Mouse (Mus musculus): Measurements from ENCODE around the gene Tln2. TPM values are rescaled to one million over a fixed set of nuclear protein-coding genes. Genes with fewer than 3 reads are reported as not detected.
A peak's percentile ranks its signal among the peaks of the same experiment; 100 is the strongest.

The Tln2 gene
- polyA plus RNA-seq, 1 experiment from 2014 or later, result 19.0 TPM

- H3K9ac ChIP-seq, result no peak overlapping the region
- ATAC-seq (ENCODE audit: low FRiP score, low read depth), result 0 out of 2 replicates have a peak, but pooled peaks have one; percentile 13
- H3K9me3 ChIP-seq, result no peaks in the 10 kb centered on the region
- no peaks in the 10 kb centered on the region for H3K27me3 ChIP-seq (replicated peaks)
- no peaks in the 10 kb centered on the region for H3K36me3 ChIP-seq
- H3K27ac ChIP-seq, result no peak overlapping the region
- H3K4me1 ChIP-seq, result no peaks in the 10 kb centered on the region
- no peak overlapping the region for H3K4me2 ChIP-seq (replicated peaks)
- H3K4me3 ChIP-seq, result no peak overlapping the region
- 5% methylated on average over 3 of the region's 3 CpGs for WGBS
Observed at GRCm38 (mm10) chr9:67315356-67315755, 244.1 kb downstream of the Tln2 start.

- no peak for ATAC-seq (ENCODE audit: low FRiP score, low read depth)
- H3K36me3 ChIP-seq, result no peaks in the 10 kb centered on the region
- no peaks in the 10 kb centered on the region for H3K27me3 ChIP-seq (replicated peaks)
- WGBS, result 79% methylated on average over 6 of the region's 6 CpGs
- H3K9ac ChIP-seq, result no peak overlapping the region
- H3K4me2 ChIP-seq (replicated peaks), result no peak overlapping the region
- no peaks in the 10 kb centered on the region for H3K9me3 ChIP-seq
- H3K4me3 ChIP-seq, result no peak overlapping the region
- no peak overlapping the region for H3K27ac ChIP-seq
- H3K4me1 ChIP-seq, result no peaks in the 10 kb centered on the region
Observed at GRCm38 (mm10) chr9:67304992-67305391, 254.5 kb downstream of the Tln2 start.

GRCm38 (mm10) chr9:67303986-67304385 is 255.5 kb downstream of the Tln2 start:
- H3K4me2 ChIP-seq (replicated peaks), result no peak overlapping the region
- H3K36me3 ChIP-seq, result no peaks in the 10 kb centered on the region
- H3K4me1 ChIP-seq, result no peaks in the 10 kb centered on the region
- no peaks in the 10 kb centered on the region for H3K27me3 ChIP-seq (replicated peaks)
- no peaks in the 10 kb centered on the region for H3K9me3 ChIP-seq
- no peak overlapping the region for H3K27ac ChIP-seq
- H3K9ac ChIP-seq, result no peak overlapping the region
- no peak for ATAC-seq (ENCODE audit: low FRiP score, low read depth)
- H3K4me3 ChIP-seq, result no peak overlapping the region

GRCm38 (mm10) chr9:67303038-67303437 is 256.5 kb downstream of the Tln2 start:
- no peak overlapping the region for H3K9ac ChIP-seq
- H3K9me3 ChIP-seq, result no peaks in the 10 kb centered on the region

GRCm38 (mm10) chr9:67302386-67302989 is 257.0 kb downstream of the Tln2 start:
- H3K27ac ChIP-seq, result no peak overlapping the region
- H3K4me3 ChIP-seq, result no peak overlapping the region
- H3K27me3 ChIP-seq (replicated peaks), result no peaks in the 10 kb centered on the region
- WGBS, result 94% methylated on average over 10 of the region's 10 CpGs
- no peak overlapping the region for H3K4me2 ChIP-seq (replicated peaks)
- H3K4me1 ChIP-seq, result no peaks in the 10 kb centered on the region
- H3K9ac ChIP-seq, result no peak overlapping the region
- no peaks in the 10 kb centered on the region for H3K9me3 ChIP-seq
- no peak for ATAC-seq (ENCODE audit: low FRiP score, low read depth)
- no peaks in the 10 kb centered on the region for H3K36me3 ChIP-seq

More at GRCm38 (mm10) chr9:67303038-67303437, 256.5 kb downstream of the Tln2 start:
- Histone ChIP-seq H3K27me3 (replicated peaks) (no peaks in the 10 kb centered on the region), H3K4me3 (no peak overlapping the region), H3K4me2 (replicated peaks) (no peak overlapping the region), H3K4me1 (no peaks in the 10 kb centered on the region), H3K36me3 (no peaks in the 10 kb centered on the region), H3K27ac (no peak overlapping the region)
- no peak for ATAC-seq (ENCODE audit: low FRiP score, low read depth)

- 84% methylated on average over 2 of the region's 2 CpGs for WGBS
- H3K4me2 ChIP-seq (replicated peaks), result no peak overlapping the region
- no peak overlapping the region for H3K27ac ChIP-seq
- no peaks in the 10 kb centered on the region for H3K27me3 ChIP-seq (replicated peaks)
- no peaks in the 10 kb centered on the region for H3K9me3 ChIP-seq
- no peaks in the 10 kb centered on the region for H3K4me1 ChIP-seq
- ATAC-seq (ENCODE audit: low FRiP score, low read depth), result no peak
- no peak overlapping the region for H3K9ac ChIP-seq
- H3K36me3 ChIP-seq, result no peaks in the 10 kb centered on the region
- H3K4me3 ChIP-seq, result no peak overlapping the region
Observed at GRCm38 (mm10) chr9:67301571-67301970, 257.9 kb downstream of the Tln2 start.

GRCm38 (mm10) chr9:67300769-67301168 is 258.7 kb downstream of the Tln2 start:
- no peaks in the 10 kb centered on the region for H3K9me3 ChIP-seq
- ATAC-seq (ENCODE audit: low FRiP score, low read depth), result no peak
- no peak overlapping the region for H3K27ac ChIP-seq
- no peak overlapping the region for H3K4me2 ChIP-seq (replicated peaks)
- no peak overlapping the region for H3K4me3 ChIP-seq
- no peaks in the 10 kb centered on the region for H3K4me1 ChIP-seq
- H3K27me3 ChIP-seq (replicated peaks), result no peaks in the 10 kb centered on the region
- WGBS, result 72% methylated on average over 5 of the region's 5 CpGs
- no peaks in the 10 kb centered on the region for H3K36me3 ChIP-seq
- no peak overlapping the region for H3K9ac ChIP-seq

GRCm38 (mm10) chr9:67300346-67300745 is 259.2 kb downstream of the Tln2 start:
- Histone ChIP-seq H3K27me3 (replicated peaks) (no peaks in the 10 kb centered on the region), H3K4me3 (no peak overlapping the region), H3K9ac (no peak overlapping the region), H3K4me2 (replicated peaks) (no peak overlapping the region), H3K36me3 (no peaks in the 10 kb centered on the region), H3K27ac (no peak overlapping the region), H3K9me3 (no peaks in the 10 kb centered on the region), H3K4me1 (no peaks in the 10 kb centered on the region)
- ATAC-seq (ENCODE audit: low FRiP score, low read depth), result no peak
- WGBS, result 55% methylated on average over 3 of the region's 3 CpGs

- Histone ChIP-seq H3K4me1 (no peaks in the 10 kb centered on the region), H3K36me3 (no peaks in the 10 kb centered on the region), H3K27ac (no peak overlapping the region), H3K9ac (no peak overlapping the region), H3K9me3 (no peaks in the 10 kb centered on the region), H3K27me3 (replicated peaks) (no peaks in the 10 kb centered on the region), H3K4me2 (replicated peaks) (no peak overlapping the region), H3K4me3 (no peak overlapping the region)
- 90% methylated on average over 6 of the region's 6 CpGs for WGBS
- ATAC-seq (ENCODE audit: low FRiP score, low read depth), result no peak
Observed at GRCm38 (mm10) chr9:67299164-67299563, 260.3 kb downstream of the Tln2 start.

GRCm38 (mm10) chr9:67297236-67297889 is 262.1 kb downstream of the Tln2 start:
- H3K9ac ChIP-seq, result no peak overlapping the region
- H3K4me1 ChIP-seq, result no peaks in the 10 kb centered on the region
- WGBS, result 77% methylated on average over 6 of the region's 6 CpGs
- no peaks in the 10 kb centered on the region for H3K36me3 ChIP-seq
- H3K4me2 ChIP-seq (replicated peaks), result no peak overlapping the region
- no peak overlapping the region for H3K4me3 ChIP-seq
- H3K9me3 ChIP-seq, result no peaks in the 10 kb centered on the region
- no peak for ATAC-seq (ENCODE audit: low FRiP score, low read depth)
- no peak overlapping the region for H3K27ac ChIP-seq
- no peaks in the 10 kb centered on the region for H3K27me3 ChIP-seq (replicated peaks)

GRCm38 (mm10) chr9:67287457-67287856 is 272.0 kb downstream of the Tln2 start:
- WGBS, result 68% methylated on average over 4 of the region's 4 CpGs
- no peak for ATAC-seq (ENCODE audit: low FRiP score, low read depth)
- H3K36me3 ChIP-seq, result no peaks in the 10 kb centered on the region
- H3K4me1 ChIP-seq, result no peaks in the 10 kb centered on the region
- H3K9me3 ChIP-seq, result no peaks in the 10 kb centered on the region
- no peak overlapping the region for H3K27ac ChIP-seq
- no peak overlapping the region for H3K9ac ChIP-seq
- no peak overlapping the region for H3K4me2 ChIP-seq (replicated peaks)
- H3K27me3 ChIP-seq (replicated peaks), result no peaks in the 10 kb centered on the region
- H3K4me3 ChIP-seq, result no peak overlapping the region

GRCm38 (mm10) chr9:67286801-67287200 is 272.7 kb downstream of the Tln2 start:
- WGBS, result 85% methylated on average over 3 of the region's 3 CpGs
- Histone ChIP-seq H3K27me3 (replicated peaks) (no peaks in the 10 kb centered on the region), H3K9me3 (no peaks in the 10 kb centered on the region), H3K27ac (no peak overlapping the region), H3K4me2 (replicated peaks) (no peak overlapping the region), H3K4me3 (no peak overlapping the region), H3K36me3 (no peaks in the 10 kb centered on the region), H3K9ac (no peak overlapping the region), H3K4me1 (no peaks in the 10 kb centered on the region)
- no peak for ATAC-seq (ENCODE audit: low FRiP score, low read depth)

- 77% methylated on average over 3 of the region's 3 CpGs for WGBS
- H3K36me3 ChIP-seq, result no peaks in the 10 kb centered on the region
- H3K4me1 ChIP-seq, result no peaks in the 10 kb centered on the region
- no peak for ATAC-seq (ENCODE audit: low FRiP score, low read depth)
- H3K9ac ChIP-seq, result no peak overlapping the region
- H3K4me2 ChIP-seq (replicated peaks), result no peak overlapping the region
- H3K27ac ChIP-seq, result no peak overlapping the region
- H3K27me3 ChIP-seq (replicated peaks), result no peaks in the 10 kb centered on the region
- no peak overlapping the region for H3K4me3 ChIP-seq
- H3K9me3 ChIP-seq, result no peaks in the 10 kb centered on the region
Observed at GRCm38 (mm10) chr9:67285544-67285943, 274.0 kb downstream of the Tln2 start.
